Comparison of ENCODE assay signal across 23 mouse cellular contexts in genomic region chr11:68483213-68483612, GRCm38 (mm10). TPM values are rescaled to one million over a fixed set of nuclear protein-coding genes. Genes with fewer than 3 reads are reported as not detected.
DNase-seq lines count a peak whose midpoint lies in the region; ATAC-seq lines count a peak whose summit lies in the region.
"Had no signal": no experiment of that assay in that cellular context is flagged by ENCODE, and none has a peak within 500 bp of the region (broad histone marks: within the 10 kb centered on the region; RNA-seq: fewer than 3 reads in every experiment).

No protein-coding gene starts in this region.

- H3K27ac ChIP-seq in heart, embryonic 11.5 days (ENCODE audit: low read depth, low read length): no peak overlapping the region
- H3K27ac ChIP-seq: heart, embryonic 15.5 days; hindbrain, embryonic 14.5 days; limb, embryonic 13.5 days; liver, embryonic 14.5 days; lung, embryonic 15.5 days; midbrain, embryonic 12.5 days; stomach, embryonic 15.5 days had no signal

- H3K4me3 ChIP-seq in heart, embryonic 11.5 days (ENCODE audit: low read depth, low read length): no peak overlapping the region
- H3K4me3 ChIP-seq in megakaryocyte, embryonic 14.5 days (replicated peaks): peak overlapping the region; percentile 46
- H3K4me3 ChIP-seq: heart, embryonic 15.5 days; limb, embryonic 13.5 days; lung, embryonic 15.5 days; midbrain, embryonic 12.5 days; stomach, embryonic 15.5 days had no signal

- H3K4me2 ChIP-seq in heart, embryonic 11.5 days: no peak overlapping the region
- H3K4me2 ChIP-seq: heart, embryonic 15.5 days; hindbrain, embryonic 14.5 days; limb, embryonic 13.5 days; lung, embryonic 15.5 days; midbrain, embryonic 12.5 days; stomach, embryonic 15.5 days had no signal

- ATAC-seq in heart, embryonic 11.5 days (replicated peaks; ENCODE audit: insufficient number of reproducible peaks, low FRiP score, low TSS enrichment): no peak
- ATAC-seq in common myeloid progenitor, adult 5-6 weeks (replicated peaks; ENCODE audit: low read depth, poor library complexity, severe bottlenecking): peak; percentile 82
- ATAC-seq: forebrain, postnatal 0 days had no signal

- no peak overlapping the region for H3K9ac ChIP-seq in heart, embryonic 11.5 days (ENCODE audit: low read depth, low read length)
- H3K9ac ChIP-seq: forebrain, postnatal 0 days; heart, embryonic 15.5 days; hindbrain, embryonic 14.5 days; limb, embryonic 13.5 days; liver, embryonic 14.5 days; lung, embryonic 15.5 days; midbrain, embryonic 12.5 days; stomach, embryonic 15.5 days had no signal

- no peaks in the 10 kb centered on the region for H3K9me3 ChIP-seq in heart, embryonic 11.5 days (replicated peaks; ENCODE audit: control insufficient read depth, low read length)
- peaks cover 4% of the 10 kb centered on the region for H3K9me3 ChIP-seq in megakaryocyte, embryonic 14.5 days
- H3K9me3 ChIP-seq: heart, embryonic 15.5 days; lung, embryonic 15.5 days; midbrain, embryonic 12.5 days; stomach, embryonic 15.5 days had no signal

- no peaks in the 10 kb centered on the region for H3K4me1 ChIP-seq in heart, embryonic 11.5 days (ENCODE audit: control insufficient read depth, insufficient read depth, low read length)
- peaks cover 4% of the 10 kb centered on the region for H3K4me1 ChIP-seq in megakaryocyte, embryonic 14.5 days
- H3K4me1 ChIP-seq: limb, embryonic 13.5 days; midbrain, embryonic 12.5 days; stomach, embryonic 15.5 days had no signal

- H3K36me3 ChIP-seq in heart, embryonic 11.5 days (ENCODE audit: control insufficient read depth, insufficient read depth, low read length): no peaks in the 10 kb centered on the region
- H3K36me3 ChIP-seq in megakaryocyte, embryonic 14.5 days (replicated peaks; ENCODE audit: low read length): no peaks in the 10 kb centered on the region
- H3K36me3 ChIP-seq: heart, embryonic 15.5 days; limb, embryonic 13.5 days; lung, embryonic 15.5 days; midbrain, embryonic 12.5 days; stomach, embryonic 15.5 days had no signal

- H3K27me3 ChIP-seq in heart, embryonic 11.5 days (ENCODE audit: control insufficient read depth, insufficient read depth, low read length): no peaks in the 10 kb centered on the region
- peaks cover 23% of the 10 kb centered on the region for H3K27me3 ChIP-seq in megakaryocyte, embryonic 14.5 days (replicated peaks)
- H3K27me3 ChIP-seq: heart, embryonic 15.5 days; limb, embryonic 13.5 days; lung, embryonic 15.5 days; midbrain, embryonic 12.5 days; stomach, embryonic 15.5 days had no signal

- peak; percentile 93 for DNase-seq in heart, adult 11 months
- no peak for DNase-seq in left cerebral cortex, adult 8-10 months (ENCODE audit: low spot score in 2 of 2)
- no peak for DNase-seq in spleen, adult 12 weeks (ENCODE audit: low spot score)
- no peak for DNase-seq in kidney, postnatal 10 days
- DNase-seq: adrenal gland, postnatal 14 days; cerebellum, adult 8-10 months; forebrain, postnatal 0 days; gastrocnemius, postnatal 25 days; heart, postnatal 36 days; kidney, adult 8-10 months; kidney, postnatal 36 days; layer of hippocampus, postnatal 36 days; thymus, postnatal 36 days had no signal

- WGBS in heart, embryonic 11.5 days (ENCODE audit: insufficient replicate concordance): 63% methylated on average over 6 of the region's 6 CpGs

RNA-seq across cellular contexts. Expression of gene Pik3r6, which starts 19.6 kb away (rescaled TPM):
- 1.6 and 2.5 TPM in 2 replicates for polyA plus RNA-seq in heart, embryonic 11.5 days (2014; fragmentation: Nextera tagmentation; extraction: Ambion mirVana)
- 0.53 and 2.6 TPM in 2 replicates for total RNA-seq in common myeloid progenitor, adult 5-6 weeks (2017)
- 1.7 TPM in 1 of 2 replicates, not detected in the other for polyA plus RNA-seq in megakaryocyte, embryonic 14.5 days (2012; ENCODE audit: insufficient read depth, low replicate concordance)
- total RNA-seq in left cerebral cortex, adult 8-10 months (2022): 1 to 10 TPM; 3.1 to 4.8 (median 3.6) TPM

RNA-seq across cellular contexts. Expression of gene Pik3r5, which starts 51.3 kb away (rescaled TPM):
- polyA plus RNA-seq in heart, embryonic 11.5 days (2014; fragmentation: Nextera tagmentation; extraction: Ambion mirVana): 0.19 and 0.25 TPM in 2 replicates
- total RNA-seq in common myeloid progenitor, adult 5-6 weeks (2017): 3.3 and 3.6 TPM in 2 replicates
- polyA plus RNA-seq in megakaryocyte, embryonic 14.5 days (2012; ENCODE audit: insufficient read depth, low replicate concordance): 5.8 and 9.5 TPM in 2 replicates
- total RNA-seq in left cerebral cortex, adult 8-10 months (2022): 1 to 10 TPM; 3.2 to 4.4 (median 3.7) TPM
